Mouse (Mus musculus) heart, postnatal 0 days (tissue): Measurements from ENCODE around the gene Tmem242.

Experiments used
- CTCF ChIP-seq: IDR thresholded peaks from 2 replicates; pipeline ENCODE4 v1.5.1; 2016; ENCODE audit warnings: antibody characterized with exemption, control low read depth, low read depth
- EP300 ChIP-seq: IDR thresholded peaks from 2 replicates; pipeline ENCODE4 v1.6.1; 2016; ENCODE audit warnings: antibody characterized with exemption, low read depth

- TF ChIP-seq CTCF (no peak), EP300 (no peak)
Observed at GRCm38 (mm10) chr17:5484663-5485062, 44.6 kb upstream of the Tmem242 start.
